Mouse (Mus musculus) gastrocnemius, postnatal 10 days (tissue): ENCODE measurements at regions not wholly inside any gene's neighbourhood (a gene's known extent, or its start where the extent isn't known, plus 50 kb on each side); places are given as distances from the start of the nearest gene placed in this dataset.

Experiments
- DNase-seq: peaks from one replicate; pipeline ENCODE4 v3.0.0; 2021; ENCODE audit warnings: mixed read lengths

DNA sequence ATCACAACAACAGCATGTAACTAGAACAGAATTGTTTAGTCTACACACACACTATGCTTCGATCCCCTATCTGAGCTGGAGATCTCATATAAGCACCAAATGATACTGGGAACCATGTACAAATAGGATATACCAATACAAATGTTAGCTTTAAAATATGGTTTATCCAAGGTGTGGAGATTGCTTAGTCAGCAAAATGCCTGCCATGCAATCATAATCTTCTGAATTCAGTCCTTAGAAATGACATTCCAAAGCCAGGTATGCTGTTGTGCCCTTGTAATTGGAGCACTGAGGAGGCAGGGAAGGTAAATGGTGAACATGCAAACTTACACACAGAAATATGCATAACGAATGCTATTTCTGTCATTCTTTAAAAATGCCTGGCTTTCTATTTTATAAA, 54.0 kb upstream of the Thsd7b start:
- DNase-seq, result no peak

DNA sequence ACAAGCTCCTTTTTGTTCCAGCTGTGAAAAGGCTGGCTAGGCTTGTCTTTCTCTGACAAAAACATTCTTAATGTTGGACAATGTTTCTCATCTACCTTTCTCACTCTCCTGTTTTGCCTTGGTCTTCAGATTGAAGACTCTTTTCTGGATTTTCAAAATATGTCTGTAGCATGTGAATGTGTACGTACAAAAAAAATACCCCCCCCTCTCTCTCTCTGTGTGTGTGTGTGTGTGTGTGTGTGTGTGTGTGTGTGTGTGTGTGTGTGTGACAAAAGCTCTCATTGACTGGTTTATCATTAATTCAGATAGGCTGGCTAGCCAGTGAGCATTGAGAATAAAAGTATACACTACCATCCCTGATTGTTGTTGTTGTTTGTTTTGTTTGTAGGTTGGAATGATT, 64.3 kb upstream of the Thsd7b start:
- no peak for DNase-seq

DNA sequence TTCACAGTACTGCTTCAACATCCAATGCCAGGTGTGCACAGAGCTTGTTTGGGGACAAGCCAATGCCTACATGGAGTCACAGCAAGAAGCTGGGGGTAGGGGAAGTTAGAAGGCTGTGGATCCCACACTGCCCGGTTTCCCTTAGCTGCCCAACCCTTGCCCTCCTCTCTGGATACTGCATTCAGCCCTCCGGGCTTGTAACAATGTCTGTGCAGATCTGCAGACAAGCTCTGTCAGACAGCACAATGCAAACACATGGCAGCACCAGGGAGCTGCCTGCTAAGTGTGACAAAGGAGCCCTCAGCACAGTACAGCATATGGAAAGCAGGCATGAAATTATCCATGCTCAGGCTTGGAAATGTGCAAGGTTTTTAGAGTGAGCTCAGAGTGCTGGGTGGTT, 64.7 kb upstream of the Thsd7b start:
- DNase-seq, result no peak

DNA sequence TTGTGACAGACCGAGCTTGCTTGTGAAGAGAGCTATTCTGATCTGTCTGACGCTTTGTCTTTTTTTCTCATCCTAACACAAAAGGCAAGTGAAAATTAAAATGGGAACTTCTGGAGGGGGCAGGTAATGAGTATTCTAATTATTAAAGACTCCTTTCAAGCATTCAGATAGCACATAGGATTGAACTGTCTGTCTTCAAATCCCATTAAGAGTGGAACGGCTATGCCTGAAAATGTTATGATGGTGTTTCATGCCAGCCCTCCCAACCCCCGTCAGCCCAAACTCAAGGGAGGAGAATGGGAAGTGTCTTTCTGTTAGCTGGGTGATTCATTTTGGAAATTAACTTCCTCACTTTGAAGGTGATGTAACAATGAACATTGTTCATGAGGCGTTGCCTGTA, 65.4 kb upstream of the Thsd7b start:
- no peak for DNase-seq

DNA sequence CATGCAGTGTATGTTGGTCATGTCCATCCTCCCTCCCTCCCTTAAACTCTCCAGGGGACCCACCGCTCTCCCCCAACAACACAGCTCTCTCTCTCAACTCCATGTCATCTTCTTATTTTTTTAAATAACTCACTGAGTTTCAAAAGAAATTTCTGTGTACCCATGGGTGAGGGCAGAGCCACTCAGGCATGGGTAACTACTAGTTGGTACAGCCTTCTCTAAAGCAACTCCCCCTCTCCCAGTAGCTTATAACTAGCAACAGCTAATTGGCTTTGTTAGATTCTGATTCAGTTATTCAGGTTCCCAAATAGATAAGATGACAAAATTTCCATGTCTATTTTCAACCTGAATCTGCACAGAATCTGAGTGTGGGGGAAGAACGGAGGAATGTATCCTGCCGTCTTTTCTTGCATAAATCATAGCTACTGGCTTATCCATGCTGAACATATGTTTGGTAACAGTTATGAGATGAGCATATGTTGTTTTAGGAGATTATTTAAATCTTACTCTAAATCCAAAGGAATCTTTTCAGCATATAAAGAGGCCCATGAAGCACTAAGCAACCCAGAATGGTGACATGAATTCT, 92.8 kb upstream of the Thsd7b start:
- DNase-seq, result no peak

DNA sequence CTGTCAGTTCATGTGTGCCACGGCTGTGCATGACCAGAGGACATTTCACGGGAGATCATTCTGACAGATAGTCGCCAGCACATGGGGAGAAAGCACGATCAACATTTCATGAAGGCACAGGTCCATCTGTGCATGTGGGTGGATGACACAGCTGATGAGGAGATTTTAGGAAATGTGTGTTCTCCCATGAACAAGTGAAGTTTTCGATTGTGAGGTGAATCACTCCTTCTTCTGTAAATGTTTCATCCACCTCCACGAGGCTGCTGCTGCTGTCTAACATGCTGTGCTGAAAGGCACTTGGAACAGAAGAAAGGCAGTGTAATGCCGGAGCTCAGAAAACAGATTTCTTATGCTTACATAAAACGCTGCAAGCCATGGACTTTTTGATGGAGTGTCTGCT, 103.2 kb upstream of the Thsd7b start:
- DNase-seq, result no peak

DNA sequence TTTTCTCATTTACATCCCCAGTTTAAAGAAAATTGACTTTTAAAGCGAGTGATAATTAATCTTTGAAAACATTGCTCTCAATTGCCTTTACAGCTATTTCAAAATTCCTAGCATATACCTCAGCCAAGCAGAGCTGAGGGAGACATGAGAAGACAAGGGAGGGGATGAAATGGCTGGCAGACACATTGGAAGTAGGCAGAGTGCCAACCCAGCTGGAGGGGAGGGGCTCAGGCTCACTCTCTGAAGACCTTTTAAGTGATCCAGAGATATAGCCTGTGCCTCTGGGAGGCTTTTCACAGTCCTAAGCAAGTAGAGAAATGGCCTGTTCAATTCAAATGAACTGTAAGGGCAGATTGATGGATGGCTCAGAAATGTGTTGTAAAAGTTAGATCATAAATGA, 122.5 kb upstream of the Thsd7b start:
- DNase-seq, result no peak

DNA sequence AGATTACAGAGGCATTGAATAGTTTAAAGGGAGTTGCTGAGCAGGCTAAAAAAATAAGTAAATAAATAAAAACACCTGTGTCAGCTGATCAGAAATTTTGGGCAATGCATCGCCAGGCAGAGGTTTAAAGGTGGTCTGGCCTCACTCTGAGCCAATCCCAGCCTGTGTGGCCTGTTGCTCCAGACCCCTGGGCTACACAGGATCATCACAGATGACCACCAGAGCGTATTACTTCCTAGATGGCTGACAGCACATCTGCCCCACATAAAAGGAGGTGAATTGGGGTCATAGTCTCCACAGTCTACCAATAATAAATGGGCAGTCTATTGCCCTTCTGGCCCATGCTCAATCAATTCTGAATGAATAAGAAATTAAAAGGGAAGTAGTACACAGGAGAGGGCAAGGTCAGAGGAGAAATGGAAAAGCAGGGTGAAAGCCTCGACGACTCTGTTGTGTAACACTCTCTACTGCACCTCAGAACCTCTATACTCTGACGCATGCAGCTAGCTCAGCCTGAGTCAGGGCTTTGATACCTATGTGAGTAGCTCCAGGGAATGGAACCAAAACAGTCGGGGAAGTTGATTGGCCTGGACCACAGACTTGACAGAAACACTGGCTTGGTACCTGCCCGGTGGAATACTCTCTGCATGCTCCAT, 124.2 kb upstream of the Thsd7b start:
- no peak for DNase-seq

DNA sequence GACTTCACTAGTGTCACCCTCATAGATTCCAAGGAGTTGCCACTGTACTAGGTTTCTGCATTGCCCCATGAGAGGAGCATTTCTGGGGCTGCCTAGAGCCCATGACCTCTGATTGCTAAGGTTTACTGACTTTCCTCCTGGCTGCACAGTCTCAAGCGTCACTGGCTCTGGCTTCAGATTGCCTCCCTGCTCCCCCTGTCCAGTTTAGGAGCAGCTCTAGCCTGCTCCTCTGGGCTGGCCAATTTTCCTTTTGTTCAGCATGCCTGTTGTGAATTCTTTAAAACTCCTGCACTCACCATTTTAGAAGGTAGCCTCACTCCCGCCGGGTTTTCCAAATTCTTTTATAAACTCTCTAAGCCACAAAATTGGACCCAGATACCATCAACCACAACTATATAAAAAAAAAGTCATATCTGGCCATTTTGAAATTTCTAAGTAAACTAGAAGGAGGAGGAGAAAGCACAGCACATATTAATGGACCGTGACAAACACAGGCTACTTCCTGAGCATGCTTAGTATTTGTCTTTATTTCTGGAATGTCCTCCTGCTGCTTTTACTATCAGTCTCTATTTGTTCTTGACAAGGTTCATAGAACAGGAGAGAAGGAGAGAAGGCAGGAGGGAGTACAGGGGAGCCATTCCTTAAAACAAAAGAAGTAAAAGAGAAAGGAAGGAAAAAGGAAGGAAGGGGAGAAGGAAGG, 126.6 kb upstream of the Thsd7b start:
- no peak for DNase-seq

DNA sequence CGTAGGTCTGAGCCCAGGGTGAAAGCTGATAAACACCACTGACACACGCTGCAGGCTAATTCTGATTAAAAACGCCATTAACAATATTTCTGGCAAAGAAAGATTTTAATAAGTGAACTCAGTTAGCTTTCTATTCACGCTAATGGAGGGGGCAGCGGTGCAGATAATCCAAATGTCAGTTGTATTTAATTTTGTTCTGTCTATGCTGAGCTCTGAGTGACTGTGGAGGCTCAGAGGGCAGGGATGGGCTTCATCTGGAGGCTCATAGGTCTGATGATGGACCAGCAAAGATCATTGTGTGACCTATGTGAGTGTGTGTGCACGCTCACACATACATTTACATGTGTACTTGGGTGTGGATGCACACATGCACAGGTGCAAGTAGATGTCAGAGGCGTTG, 134.3 kb upstream of the Thsd7b start:
- no peak for DNase-seq

DNA sequence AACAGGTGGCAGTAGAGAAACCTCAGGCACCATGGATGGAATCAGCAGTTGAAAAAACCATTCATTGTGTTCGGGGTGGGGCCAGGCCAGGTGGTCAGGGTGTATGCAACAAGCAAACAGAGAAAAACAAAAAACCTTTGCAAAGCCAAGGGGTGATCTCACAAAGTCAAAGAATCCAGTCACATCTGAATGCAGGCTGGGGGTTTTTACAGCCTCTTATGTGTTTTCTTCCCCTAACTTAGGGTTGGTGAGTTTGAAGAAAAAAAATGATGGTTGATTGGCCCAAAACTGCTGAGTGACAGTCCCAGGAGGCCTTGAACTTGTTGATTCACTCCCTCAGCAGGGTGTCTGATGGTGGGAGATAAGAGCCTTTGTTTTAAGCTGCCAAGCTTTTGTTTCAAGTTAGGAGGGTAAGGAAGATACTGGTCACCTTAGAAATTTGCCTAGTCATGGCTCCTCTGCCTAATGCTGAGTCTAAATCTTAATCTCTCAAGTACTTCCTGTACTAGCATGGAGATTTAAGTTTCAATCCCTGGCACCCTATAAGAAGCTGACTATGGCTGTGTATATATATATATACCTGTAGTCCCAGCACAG, 166.0 kb upstream of the Thsd7b start:
- no peak for DNase-seq

DNA sequence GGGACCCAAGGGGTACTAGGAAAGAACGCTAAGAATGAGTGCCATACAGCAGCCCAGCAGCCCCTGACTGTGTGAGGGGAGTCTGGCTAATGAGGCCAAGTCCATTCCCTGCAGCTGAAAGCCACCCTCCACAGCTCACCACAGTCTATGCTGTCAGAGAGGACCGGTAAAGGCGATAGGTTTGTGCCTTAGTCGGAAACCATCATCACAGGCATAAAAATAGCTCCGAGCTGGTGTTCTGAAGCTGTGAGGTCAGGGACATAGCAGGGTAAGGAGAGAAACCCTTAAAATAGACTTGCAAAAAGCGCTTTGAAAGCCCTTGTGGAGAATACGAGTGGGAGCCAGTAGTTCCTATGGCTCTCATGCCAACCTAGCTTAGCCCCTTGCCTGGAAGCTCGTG, 172.1 kb upstream of the Thsd7b start:
- no peak for DNase-seq

DNA sequence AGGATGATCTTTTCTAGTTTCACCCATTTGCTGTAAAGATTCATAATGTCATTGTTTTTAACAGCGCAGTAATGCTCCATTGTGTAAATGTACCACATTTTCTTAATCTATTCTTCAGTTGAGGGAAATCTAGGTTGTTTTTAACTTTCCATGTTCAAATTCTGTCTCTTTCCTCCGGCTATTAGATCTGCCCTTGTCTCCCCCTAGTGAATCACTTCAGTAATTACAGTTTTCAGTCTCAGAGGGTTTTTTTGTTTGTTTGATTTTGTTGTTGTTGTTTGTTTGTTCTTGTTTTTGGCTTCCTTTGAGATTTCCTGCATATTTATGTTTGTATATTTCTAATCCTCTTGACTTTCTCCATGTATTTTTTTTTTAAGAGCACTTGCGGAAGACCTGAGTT, 194.8 kb upstream of the Thsd7b start:
- no peak for DNase-seq

DNA sequence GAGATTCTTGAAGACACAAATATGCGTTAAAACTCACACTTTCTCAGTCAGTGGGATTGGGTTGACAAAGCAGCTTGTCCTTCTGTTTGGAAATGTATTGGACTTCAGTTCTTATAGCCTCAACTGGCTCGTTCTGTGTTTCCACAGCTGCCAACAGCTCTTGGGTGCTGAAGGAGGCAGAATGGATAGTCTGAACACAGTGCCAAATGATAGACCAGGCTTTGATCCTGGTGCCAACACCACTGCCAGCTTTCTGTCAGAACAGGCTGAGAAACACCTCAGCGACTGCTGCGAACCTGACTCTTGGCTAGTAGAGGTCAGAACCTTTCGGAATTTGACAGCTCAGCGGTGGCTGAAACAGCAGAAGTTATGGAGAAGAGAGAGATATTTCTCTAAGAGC, 215.9 kb upstream of the Thsd7b start:
- peak; percentile 5 for DNase-seq

DNA sequence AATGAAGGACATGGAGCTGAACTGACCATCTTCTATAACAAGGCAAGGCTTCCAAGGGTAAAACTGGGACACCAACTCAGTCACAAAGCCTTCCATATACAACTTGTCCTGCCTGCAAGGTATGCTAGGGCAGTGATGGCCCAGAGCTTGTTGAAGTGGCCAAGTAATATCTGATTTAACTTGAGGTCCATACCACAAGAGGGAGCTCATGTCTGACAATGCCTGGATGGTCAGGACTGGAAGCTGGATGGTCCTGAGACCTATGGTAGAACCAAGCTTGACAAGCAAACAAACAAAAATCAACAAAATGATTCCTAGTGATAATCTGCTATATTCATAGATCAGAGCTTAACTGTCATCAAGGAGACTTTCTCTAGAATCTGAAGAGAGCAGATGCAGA, 217.8 kb upstream of the Thsd7b start:
- no peak for DNase-seq

DNA sequence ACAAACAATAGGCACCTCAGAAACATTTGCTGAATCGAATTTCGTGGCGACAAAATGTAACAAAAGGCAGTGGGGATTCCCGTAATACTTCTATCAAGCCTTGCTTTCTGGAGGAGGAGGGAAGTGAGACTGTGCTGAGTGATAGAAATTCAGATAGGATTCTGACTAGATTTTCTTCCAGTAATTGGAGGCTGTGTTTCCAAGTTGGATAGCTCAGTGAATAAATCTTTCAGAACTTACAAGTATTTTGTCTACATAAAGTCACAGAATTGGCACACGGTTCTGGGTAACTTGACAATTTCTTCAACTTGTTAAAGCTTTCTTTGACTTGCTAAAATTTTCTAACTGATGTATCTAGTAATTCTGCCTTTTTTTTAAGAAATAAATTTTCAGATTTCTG, 239.4 kb upstream of the Thsd7b start:
- DNase-seq, result no peak

DNA sequence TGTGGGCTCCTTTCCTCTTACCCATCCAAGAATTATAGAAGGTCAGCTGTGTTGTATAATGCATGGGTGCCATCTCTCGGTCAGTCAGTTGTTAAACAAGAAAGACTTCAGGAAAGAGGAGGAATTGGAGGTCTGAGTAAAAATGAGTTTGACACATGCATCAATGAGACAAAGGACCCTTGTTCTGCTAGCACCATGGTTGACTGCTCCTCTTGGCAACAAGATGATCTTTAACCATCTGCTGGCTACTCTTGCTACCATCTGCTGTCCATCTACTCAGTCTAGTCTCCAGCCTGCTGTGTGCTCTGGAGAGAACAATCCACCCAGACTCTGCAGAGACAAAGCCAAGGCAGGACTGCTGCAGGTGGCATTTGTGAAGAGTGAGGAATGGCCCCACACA, 267.2 kb upstream of the Thsd7b start:
- no peak for DNase-seq

DNA sequence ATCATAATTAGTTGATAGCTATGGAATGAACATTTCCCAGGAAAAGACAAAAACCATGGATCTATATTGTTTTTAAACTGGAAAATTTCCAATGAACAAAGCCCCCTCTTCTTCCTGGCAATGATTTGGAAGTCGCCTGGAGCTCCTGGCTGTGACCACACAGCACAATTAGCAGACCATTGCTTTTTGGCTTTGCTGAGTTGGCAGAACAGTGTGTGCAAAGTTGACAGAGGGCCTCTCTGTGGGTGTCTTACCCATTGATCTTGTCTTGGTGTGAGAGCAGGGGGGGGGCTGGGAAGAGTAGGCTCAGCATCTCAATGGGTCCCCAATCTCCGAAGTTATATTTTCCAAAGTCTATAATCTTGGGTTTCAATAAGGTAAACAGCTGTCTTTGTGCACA, 270.8 kb upstream of the Thsd7b start:
- no peak for DNase-seq

DNA sequence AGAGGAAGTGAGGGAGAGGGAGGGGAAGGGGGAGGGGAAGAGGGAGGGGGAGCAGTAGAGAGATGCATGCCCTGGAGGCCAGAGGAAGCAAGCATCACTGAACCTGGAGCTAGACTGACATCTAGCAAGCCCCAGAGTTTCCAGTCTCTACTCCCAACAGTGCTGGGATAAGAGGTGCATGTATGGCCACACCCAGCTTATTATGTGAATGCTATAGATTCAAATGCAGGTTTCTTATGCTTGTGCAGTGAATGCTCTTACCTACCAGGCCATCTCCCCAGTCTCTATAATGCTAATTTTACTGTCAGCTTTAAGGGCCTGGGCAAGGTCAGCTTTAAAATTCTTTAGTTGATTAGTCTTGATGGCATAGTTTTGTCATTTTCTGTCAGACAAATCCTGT, 271.3 kb upstream of the Thsd7b start:
- no peak for DNase-seq

DNA sequence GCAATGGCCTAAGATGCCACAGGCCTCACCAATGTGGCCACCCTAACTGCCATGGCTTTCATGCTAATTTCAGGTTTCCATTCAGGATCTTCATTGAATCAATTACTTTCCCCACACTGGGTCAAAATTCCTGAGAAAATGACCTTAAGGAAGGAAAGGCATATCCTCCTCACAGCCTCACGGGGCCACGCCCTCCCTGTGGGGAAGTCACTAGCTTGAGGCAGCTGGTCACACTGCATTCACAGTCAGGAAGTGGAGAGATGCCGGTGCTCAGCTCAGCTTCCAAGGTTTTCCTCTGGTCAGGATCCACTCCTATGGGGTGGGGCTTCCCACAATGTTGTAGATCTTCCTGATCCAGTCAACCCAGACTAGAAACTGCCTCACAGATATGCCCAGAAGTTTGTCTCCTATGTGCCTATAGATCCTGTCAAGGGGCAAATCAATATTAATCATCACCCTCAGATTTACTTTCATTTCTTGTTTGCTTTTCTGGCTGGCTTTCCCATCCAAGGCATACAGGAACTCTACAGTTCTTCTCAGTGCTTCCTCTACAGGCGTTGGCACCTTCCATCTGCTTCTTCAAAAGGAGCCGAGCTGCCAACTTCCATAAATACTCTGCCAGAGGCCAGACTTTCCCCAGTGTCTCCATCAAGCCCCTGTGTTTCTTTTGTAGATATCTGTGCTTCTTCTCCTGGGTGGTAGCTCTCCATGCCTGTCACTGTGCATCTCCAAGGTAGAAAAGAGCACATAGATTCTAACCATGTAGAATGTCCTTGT, 273.2 kb upstream of the Thsd7b start:
- DNase-seq, result no peak

DNA sequence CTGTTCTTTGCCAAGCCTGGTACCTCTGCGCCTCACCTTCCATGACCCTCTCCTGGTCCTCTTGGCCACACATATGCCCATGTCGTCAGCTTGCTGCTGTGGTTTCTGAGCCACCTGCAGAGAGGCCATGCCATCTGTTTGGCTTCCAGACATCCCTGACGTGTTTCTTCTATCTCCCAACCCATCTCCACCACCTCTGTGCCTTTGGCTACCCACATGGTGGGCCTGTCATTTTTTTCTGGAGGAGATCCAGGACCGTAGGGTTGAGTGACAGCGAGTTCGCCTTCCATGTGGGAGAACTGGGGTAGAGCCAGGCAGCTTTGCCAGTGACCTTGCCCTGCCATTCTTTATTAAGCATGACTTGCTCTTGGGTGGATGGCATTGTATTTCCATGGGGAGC, 278.4 kb upstream of the Thsd7b start:
- no peak for DNase-seq

DNA sequence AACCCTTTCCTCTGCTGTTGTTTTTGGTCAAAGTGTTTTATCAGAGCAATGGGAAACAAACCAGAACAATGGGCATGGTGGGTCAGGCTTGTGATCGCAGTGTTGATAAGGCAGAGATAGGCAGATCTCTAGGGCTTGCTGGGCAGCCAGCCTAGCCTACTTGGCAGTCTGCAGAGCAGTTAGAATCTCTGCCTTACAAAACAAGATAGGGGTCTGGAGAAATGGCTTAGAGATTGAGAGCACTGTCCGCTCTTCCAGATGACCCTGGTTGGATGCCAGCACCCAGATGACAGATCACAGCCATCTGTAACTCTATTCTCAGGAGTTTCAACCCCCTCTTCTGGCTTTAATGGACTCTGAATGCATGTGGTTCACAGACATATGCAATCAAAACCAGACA, 289.7 kb upstream of the Thsd7b start:
- no peak for DNase-seq

DNA sequence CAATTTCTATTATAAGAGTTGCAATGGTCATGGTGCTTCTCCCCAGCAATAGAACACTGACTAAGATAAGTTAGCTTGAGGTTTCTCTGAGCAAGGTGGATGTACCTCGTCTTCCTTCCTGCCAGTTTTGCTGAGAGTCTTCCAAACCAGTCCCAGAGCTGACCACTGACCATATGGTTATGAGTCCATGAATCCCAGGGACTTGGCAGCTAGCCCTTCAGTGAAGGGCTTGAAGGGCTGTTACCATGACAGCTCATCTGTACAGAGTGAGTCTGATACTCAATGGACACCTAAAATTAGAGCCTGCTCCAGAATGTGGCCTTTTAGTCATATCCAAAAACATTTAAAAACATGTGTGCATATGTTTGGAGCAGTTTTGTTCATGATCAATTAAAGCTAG, 297.5 kb upstream of the Thsd7b start:
- DNase-seq, result no peak
